Mouse (Mus musculus): ENCODE results near the gene Tprgl. TPM values are rescaled to one million over a fixed set of nuclear protein-coding genes. Genes with fewer than 3 reads are reported as not detected.

Gene Tprgl
- polyA plus RNA-seq, 1 experiment from 2014 or later: 147 TPM

DNA sequence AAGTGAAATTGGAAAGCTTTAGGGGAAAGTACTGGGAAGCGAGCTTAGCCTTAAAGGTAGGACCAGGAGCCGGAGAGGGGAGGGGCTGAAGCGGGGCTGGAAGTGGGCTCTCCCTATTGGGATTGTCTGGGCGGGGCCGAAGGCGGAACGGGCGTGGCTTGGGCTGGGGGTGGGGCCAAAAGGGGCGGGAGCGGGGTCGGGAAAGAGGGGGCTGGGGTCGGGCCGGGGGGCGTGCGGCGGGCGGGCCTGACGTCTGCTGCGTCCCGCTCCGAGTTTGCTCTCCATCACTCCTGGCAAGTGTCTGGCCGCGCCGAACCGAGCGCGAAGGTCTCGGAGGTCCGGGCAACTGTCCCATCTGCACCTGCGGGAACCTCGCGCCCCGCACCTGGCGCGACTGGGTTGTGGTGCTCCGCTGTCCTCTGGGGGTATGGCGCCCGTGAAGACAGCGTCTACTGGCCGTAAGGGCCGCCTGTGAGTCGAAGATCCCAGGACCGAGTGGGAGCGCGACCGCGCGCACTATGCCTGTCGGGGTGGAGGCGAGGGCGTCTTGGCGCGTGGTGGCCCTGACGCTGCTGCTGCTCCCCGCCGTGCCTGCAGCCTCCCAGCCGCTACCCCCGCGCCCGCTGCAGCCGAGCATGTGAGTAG, 10.2 kb upstream of the Tprgl start, which contains the start of gene Megf6:
Gene Megf6, plus strand, starts transcription at position 225 of the 645 bp plus-strand sequence.
- H3K9ac ChIP-seq (ENCODE audit: low read length): peak within 1 kb of the TSS; percentile 52
- H3K27me3 ChIP-seq (ENCODE audit: control insufficient read depth, insufficient read depth, low read length): peaks cover 49% of the 10 kb centered on the region
- peaks cover 13% of the 10 kb centered on the region for H3K4me1 ChIP-seq (ENCODE audit: control insufficient read depth, insufficient read depth, low read length)
- H3K9me3 ChIP-seq (replicated peaks; ENCODE audit: control insufficient read depth, low read length): no peaks in the 10 kb centered on the region
- peak within 1 kb of the TSS; percentile 56 for H3K4me3 ChIP-seq (ENCODE audit: low read length)
- H3K36me3 ChIP-seq (ENCODE audit: control insufficient read depth, insufficient read depth): no peaks in the 10 kb centered on the region
- H3K27ac ChIP-seq (ENCODE audit: low read length): no peak within 1 kb of the TSS
- ATAC-seq (replicated peaks; ENCODE audit: extremely low read depth, insufficient read depth, low FRiP score): peak; percentile 57
- WGBS: under 1% methylated on average over 49 of the region's 61 CpGs
- H3K4me2 ChIP-seq (ENCODE audit: low read depth, low read length): peak within 1 kb of the TSS; percentile 76

DNA sequence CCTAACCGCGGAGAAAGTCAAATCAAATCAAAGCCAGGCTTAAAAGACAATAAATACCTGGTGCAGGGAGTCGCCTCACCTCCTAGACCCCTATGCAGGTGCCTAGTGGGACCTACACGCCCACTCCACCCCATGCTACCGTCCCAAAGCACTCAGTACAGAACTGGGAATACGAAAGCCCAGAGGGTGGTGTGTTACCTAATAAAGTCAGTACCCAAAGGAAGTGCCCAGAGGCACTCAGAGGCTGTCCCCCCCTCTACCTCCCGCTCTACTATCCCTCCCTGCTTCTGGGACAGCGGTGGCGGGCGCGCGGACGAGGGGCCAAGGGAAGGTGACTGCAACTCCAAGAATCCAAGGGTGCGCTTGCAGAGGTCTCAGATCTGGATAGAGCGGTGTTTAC, 9.6 kb upstream of the Tprgl start:
- H3K9me3 ChIP-seq (replicated peaks; ENCODE audit: control insufficient read depth, low read length): no peaks in the 10 kb centered on the region
- no peak overlapping the region for H3K27ac ChIP-seq (ENCODE audit: low read length)
- H3K4me2 ChIP-seq (ENCODE audit: low read depth, low read length): peak overlapping the region; percentile 76
- no peaks in the 10 kb centered on the region for H3K36me3 ChIP-seq (ENCODE audit: control insufficient read depth, insufficient read depth)
- WGBS: 2% methylated on average over 15 of the region's 15 CpGs
- no peak for ATAC-seq (replicated peaks; ENCODE audit: extremely low read depth, insufficient read depth, low FRiP score)
- peaks cover 49% of the 10 kb centered on the region for H3K27me3 ChIP-seq (ENCODE audit: control insufficient read depth, insufficient read depth, low read length)
- peaks cover 13% of the 10 kb centered on the region for H3K4me1 ChIP-seq (ENCODE audit: control insufficient read depth, insufficient read depth, low read length)
- H3K4me3 ChIP-seq (ENCODE audit: low read length): peak overlapping the region; percentile 56
- H3K9ac ChIP-seq (ENCODE audit: low read length): peak overlapping the region; percentile 37; the same call in 1 of the 2 replicates

DNA sequence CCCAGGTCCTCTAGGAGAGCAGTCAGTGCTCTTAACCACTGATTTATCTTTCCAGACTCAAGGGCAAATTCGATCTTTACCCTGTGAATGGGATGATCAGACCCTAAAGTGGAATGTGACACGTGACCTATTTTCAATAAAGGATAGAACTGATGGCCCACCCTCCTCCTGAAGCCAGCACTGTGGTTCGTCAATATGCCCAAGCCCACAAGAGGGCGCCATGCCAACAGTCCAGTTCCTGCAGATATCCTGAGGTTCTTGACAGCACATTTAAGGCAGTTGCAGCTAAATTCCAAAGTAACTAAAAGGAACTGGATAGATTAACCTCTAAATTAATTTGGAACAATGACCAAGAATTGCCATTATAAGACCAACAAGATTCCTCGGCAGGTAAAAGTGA, 6.6 kb upstream of the Tprgl start:
- Histone ChIP-seq H3K4me2 (ENCODE audit: low read depth, low read length) (no peak overlapping the region), H3K4me1 (ENCODE audit: control insufficient read depth, insufficient read depth, low read length) (peaks cover 13% of the 10 kb centered on the region), H3K36me3 (ENCODE audit: control insufficient read depth, insufficient read depth) (no peaks in the 10 kb centered on the region), H3K9me3 (replicated peaks; ENCODE audit: control insufficient read depth, low read length) (no peaks in the 10 kb centered on the region), H3K4me3 (ENCODE audit: low read length) (no peak overlapping the region), H3K27me3 (ENCODE audit: control insufficient read depth, insufficient read depth, low read length) (peaks cover 35% of the 10 kb centered on the region), H3K9ac (ENCODE audit: low read length) (no peak overlapping the region), H3K27ac (ENCODE audit: low read length) (no peak overlapping the region)
- 21% methylated on average over 5 of the region's 5 CpGs for WGBS
- ATAC-seq (replicated peaks; ENCODE audit: extremely low read depth, insufficient read depth, low FRiP score): no peak

DNA sequence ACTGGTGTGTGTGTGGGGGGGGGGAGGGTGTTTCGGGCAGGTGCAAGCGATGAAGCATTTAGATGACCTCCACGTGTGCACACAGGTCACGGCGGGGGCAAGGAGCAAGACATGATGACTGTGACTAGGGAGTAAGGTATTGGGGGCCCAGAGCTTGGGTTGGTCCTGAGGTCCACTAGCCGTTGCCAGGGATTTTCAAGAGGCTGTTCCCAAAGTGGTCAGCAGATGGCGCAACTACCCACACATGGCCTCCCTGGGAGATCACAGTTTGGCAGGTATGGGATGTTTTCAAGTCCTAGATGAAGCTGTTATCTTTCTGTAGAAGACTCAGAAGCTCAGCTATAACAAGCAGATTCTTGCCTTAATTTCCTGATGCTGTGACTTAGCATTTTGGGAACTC, 2.8 kb upstream of the Tprgl start:
- Histone ChIP-seq H3K27me3 (ENCODE audit: control insufficient read depth, insufficient read depth, low read length) (peaks cover under 1% of the 10 kb centered on the region), H3K27ac (ENCODE audit: low read length) (no peak overlapping the region), H3K9me3 (replicated peaks; ENCODE audit: control insufficient read depth, low read length) (no peaks in the 10 kb centered on the region), H3K4me1 (ENCODE audit: control insufficient read depth, insufficient read depth, low read length) (peaks cover 14% of the 10 kb centered on the region), H3K36me3 (ENCODE audit: control insufficient read depth, insufficient read depth) (peaks cover 6% of the 10 kb centered on the region), H3K4me3 (ENCODE audit: low read length) (no peak overlapping the region), H3K4me2 (ENCODE audit: low read depth, low read length) (no peak overlapping the region), H3K9ac (ENCODE audit: low read length) (no peak overlapping the region)
- 17% methylated on average over 7 of the region's 7 CpGs for WGBS
- ATAC-seq (replicated peaks; ENCODE audit: extremely low read depth, insufficient read depth, low FRiP score): no peak

DNA sequence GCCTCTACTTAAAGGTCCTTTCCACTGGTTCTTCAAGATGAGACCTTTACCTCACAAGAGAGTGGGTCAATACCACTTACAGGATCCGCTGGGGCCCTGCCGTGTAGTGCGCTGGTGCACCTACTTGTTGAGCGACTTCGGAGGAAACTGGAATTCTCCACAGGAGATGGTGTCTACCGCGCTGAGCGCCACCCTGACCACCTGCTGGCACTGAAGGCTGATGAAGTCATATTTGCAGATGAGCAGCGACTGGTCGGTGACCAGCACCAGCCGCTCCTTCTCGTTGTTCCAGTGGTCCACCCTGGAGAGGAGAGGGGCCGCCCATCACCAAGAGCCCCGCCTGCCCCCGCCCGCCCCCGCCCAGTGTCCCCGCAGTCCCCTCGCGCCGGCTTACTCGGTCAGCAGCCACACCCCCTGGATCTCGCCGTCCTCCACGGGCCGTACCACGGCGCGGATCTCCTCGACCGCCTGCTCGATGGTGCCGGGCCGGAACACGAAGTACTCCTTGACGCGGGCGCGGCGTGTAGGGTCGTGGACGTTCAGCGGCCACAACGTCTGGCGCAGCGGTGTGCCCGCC, 417 bp downstream of the Tprgl start:
- no peaks in the 10 kb centered on the region for H3K27me3 ChIP-seq (ENCODE audit: control insufficient read depth, insufficient read depth, low read length)
- H3K36me3 ChIP-seq (ENCODE audit: control insufficient read depth, insufficient read depth): peaks cover 30% of the 10 kb centered on the region
- ATAC-seq (replicated peaks; ENCODE audit: extremely low read depth, insufficient read depth, low FRiP score): peak; percentile 53
- peaks cover 14% of the 10 kb centered on the region for H3K4me1 ChIP-seq (ENCODE audit: control insufficient read depth, insufficient read depth, low read length)
- peak overlapping the region; percentile 85 for H3K4me2 ChIP-seq (ENCODE audit: low read depth, low read length)
- peak overlapping the region; percentile 96 for H3K4me3 ChIP-seq (ENCODE audit: low read length)
- H3K9me3 ChIP-seq (replicated peaks; ENCODE audit: control insufficient read depth, low read length): no peaks in the 10 kb centered on the region
- peak overlapping the region; percentile 80 for H3K27ac ChIP-seq (ENCODE audit: low read length)
- under 1% methylated on average over 43 of the region's 47 CpGs for WGBS
- peak overlapping the region; percentile 91 for H3K9ac ChIP-seq (ENCODE audit: low read length)

DNA sequence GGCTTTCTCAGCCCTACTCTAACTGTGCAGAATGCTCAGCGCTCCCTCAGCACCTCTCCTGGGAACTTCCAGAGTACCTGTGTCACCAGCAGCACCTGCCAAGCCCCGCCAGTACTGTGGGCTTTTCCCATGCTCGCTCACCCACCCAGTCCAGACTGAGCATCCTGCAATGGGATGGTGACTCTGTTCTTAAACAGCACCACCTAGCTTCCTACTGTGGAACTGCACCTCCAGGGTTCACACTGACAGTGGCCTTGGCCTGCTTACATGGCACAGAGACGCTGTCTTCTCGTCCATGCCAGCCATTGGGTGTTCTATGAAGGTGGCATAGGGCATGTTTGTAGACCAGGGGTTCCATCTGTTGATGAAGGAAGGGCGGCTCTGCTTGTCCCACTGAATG, 1.5 kb downstream of the Tprgl start:
- Histone ChIP-seq H3K4me3 (ENCODE audit: low read length) (no peak overlapping the region), H3K9me3 (replicated peaks; ENCODE audit: control insufficient read depth, low read length) (no peaks in the 10 kb centered on the region), H3K27me3 (ENCODE audit: control insufficient read depth, insufficient read depth, low read length) (no peaks in the 10 kb centered on the region), H3K27ac (ENCODE audit: low read length) (no peak overlapping the region), H3K36me3 (ENCODE audit: control insufficient read depth, insufficient read depth) (peaks cover 32% of the 10 kb centered on the region), H3K9ac (ENCODE audit: low read length) (no peak overlapping the region), H3K4me2 (ENCODE audit: low read depth, low read length) (no peak overlapping the region), H3K4me1 (ENCODE audit: control insufficient read depth, insufficient read depth, low read length) (peaks cover 14% of the 10 kb centered on the region)
- no peak; the same call in 1 of the 2 replicates for ATAC-seq (replicated peaks; ENCODE audit: extremely low read depth, insufficient read depth, low FRiP score)
- WGBS: 16% methylated on average over 6 of the region's 6 CpGs

DNA sequence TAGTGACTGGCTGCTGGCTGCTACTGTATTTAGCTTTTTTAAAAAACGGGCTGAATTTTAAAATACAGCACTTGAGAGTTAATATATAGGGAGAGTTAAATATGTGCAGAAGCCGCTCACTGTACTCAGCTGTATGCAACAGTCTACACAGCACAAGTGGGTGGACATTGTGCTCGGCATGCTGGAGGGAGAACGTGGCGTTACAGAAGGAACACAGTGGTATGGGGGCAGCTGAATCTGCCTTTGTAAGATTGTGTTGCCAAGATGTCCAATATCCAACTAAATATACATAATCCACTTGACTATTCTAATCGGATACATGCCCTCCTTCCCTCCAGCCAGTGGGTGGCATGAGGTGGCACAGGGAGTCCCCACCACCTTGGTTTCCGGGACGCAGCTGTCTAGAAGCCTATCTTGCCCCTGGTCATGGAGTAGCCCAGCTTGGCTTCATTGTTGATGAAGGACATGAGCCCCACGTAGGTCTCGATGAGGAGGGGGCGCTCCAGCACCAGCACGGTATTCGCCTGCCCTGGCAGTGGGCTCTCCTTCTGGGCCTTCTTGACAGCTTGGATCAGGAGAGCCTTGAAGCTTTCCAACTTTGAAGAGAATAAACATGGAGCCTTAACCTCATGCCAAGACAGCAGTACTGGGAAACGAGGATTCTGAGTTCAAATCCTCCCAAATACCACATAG, 2.4 kb downstream of the Tprgl start:
- Histone ChIP-seq H3K36me3 (ENCODE audit: control insufficient read depth, insufficient read depth) (peaks cover 32% of the 10 kb centered on the region), H3K9me3 (replicated peaks; ENCODE audit: control insufficient read depth, low read length) (no peaks in the 10 kb centered on the region), H3K4me1 (ENCODE audit: control insufficient read depth, insufficient read depth, low read length) (peaks cover 14% of the 10 kb centered on the region), H3K4me3 (ENCODE audit: low read length) (no peak overlapping the region), H3K4me2 (ENCODE audit: low read depth, low read length) (no peak overlapping the region), H3K9ac (ENCODE audit: low read length) (no peak overlapping the region), H3K27ac (ENCODE audit: low read length) (no peak overlapping the region), H3K27me3 (ENCODE audit: control insufficient read depth, insufficient read depth, low read length) (no peaks in the 10 kb centered on the region)
- WGBS: 91% methylated on average over 14 of the region's 14 CpGs
- no peak for ATAC-seq (replicated peaks; ENCODE audit: extremely low read depth, insufficient read depth, low FRiP score)

DNA sequence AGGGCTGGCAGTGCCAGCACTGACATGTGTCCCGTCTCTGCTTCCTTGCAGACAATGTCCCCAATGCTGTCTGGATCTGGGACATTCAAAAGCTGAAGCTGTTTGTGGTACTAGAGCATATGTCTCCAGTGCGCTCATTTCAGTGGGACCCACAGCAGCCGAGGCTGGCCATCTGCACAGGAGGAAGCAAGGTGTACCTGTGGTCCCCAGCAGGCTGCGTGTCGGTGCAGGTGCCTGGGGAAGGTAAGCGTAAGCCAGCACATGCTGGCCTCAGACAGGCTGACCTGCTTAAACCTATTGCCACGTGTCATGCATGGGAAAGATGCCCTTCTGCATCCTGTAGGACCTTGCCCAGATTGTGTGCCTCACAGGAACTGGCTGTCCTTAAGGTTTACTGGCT, 4.4 kb downstream of the Tprgl start:
- Histone ChIP-seq H3K27me3 (ENCODE audit: control insufficient read depth, insufficient read depth, low read length) (no peaks in the 10 kb centered on the region), H3K36me3 (ENCODE audit: control insufficient read depth, insufficient read depth) (peaks cover 46% of the 10 kb centered on the region), H3K9ac (ENCODE audit: low read length) (no peak overlapping the region), H3K4me2 (ENCODE audit: low read depth, low read length) (no peak overlapping the region), H3K4me3 (ENCODE audit: low read length) (no peak overlapping the region), H3K27ac (ENCODE audit: low read length) (no peak overlapping the region), H3K4me1 (ENCODE audit: control insufficient read depth, insufficient read depth, low read length) (peaks cover 8% of the 10 kb centered on the region), H3K9me3 (replicated peaks; ENCODE audit: control insufficient read depth, low read length) (no peaks in the 10 kb centered on the region)
- 78% methylated on average over 7 of the region's 7 CpGs for WGBS
- no peak for ATAC-seq (replicated peaks; ENCODE audit: extremely low read depth, insufficient read depth, low FRiP score)

DNA sequence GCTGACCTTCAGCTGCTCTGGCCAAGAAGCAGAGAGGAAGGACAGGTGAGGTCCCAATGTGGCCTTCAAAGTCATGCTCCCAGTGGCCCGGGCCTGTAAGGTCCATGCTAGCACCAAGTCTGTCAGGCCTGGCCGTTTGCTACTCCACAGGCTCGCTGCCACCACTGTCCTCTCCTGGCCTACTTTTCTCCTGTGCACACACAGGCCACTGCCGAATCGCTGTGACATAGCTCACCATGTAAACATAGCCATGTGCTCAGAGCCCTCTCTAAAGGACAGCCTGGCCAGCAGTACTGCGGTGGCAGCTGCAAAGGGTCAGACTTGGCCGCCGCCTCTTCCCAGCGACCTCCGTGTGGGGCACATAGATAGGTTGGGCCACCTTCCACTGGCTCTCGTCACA, 6.4 kb downstream of the Tprgl start:
- peaks cover under 1% of the 10 kb centered on the region for H3K4me1 ChIP-seq (ENCODE audit: control insufficient read depth, insufficient read depth, low read length)
- no peaks in the 10 kb centered on the region for H3K9me3 ChIP-seq (replicated peaks; ENCODE audit: control insufficient read depth, low read length)
- H3K27ac ChIP-seq (ENCODE audit: low read length): no peak overlapping the region
- H3K4me3 ChIP-seq (ENCODE audit: low read length): no peak overlapping the region
- no peaks in the 10 kb centered on the region for H3K27me3 ChIP-seq (ENCODE audit: control insufficient read depth, insufficient read depth, low read length)
- peaks cover 50% of the 10 kb centered on the region for H3K36me3 ChIP-seq (ENCODE audit: control insufficient read depth, insufficient read depth)
- H3K4me2 ChIP-seq (ENCODE audit: low read depth, low read length): no peak overlapping the region
- WGBS: 69% methylated on average over 11 of the region's 11 CpGs
- H3K9ac ChIP-seq (ENCODE audit: low read length): no peak overlapping the region
- no peak for ATAC-seq (replicated peaks; ENCODE audit: extremely low read depth, insufficient read depth, low FRiP score)

All from heart, embryonic 16.5 days (tissue).